Mouse (Mus musculus): Measurements from ENCODE around the gene Fbrs. TPM values are rescaled to one million over a fixed set of nuclear protein-coding genes. Genes with fewer than 3 reads are reported as not detected.

Gene Fbrs
- polyA plus RNA-seq, 1 experiment = 27.1 TPM

DNA sequence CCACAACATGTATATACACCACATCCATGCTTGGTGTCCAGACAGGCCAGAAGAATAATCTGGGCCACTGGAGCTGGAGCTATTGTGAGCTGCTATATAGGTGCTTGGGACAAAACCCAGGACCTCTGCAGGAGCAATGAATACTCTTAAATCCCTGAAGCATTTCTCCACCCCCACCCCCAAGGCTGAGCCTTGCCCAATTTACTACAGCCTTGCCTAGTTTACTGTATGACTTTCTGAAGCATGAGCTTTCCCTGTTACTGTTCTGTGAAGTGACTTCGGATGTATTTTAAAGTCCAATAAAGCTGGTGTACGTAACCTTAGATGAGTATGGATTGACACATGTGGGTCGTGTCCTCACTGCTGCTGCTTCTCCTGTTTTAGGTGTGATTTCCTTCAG lies 34.8 kb downstream of the Fbrs start:
- Histone ChIP-seq H3K27ac (ENCODE audit: insufficient read depth, low read length) (no peak overlapping the region), H3K4me3 (ENCODE audit: insufficient read depth, low read length) (peak overlapping the region; percentile 64; the same call in 1 of the 2 replicates), H3K4me1 (ENCODE audit: control insufficient read depth, insufficient read depth, low read length) (peaks cover 4% of the 10 kb centered on the region; the same call in 1 of the 2 replicates)
- no peak for TF ChIP-seq POLR2A (IDR thresholded peaks at IDR 0.05; ENCODE audit: extremely low read depth, insufficient read depth, low read length)
- TF ChIP-seq CTCF (IDR thresholded peaks at IDR 0.05; ENCODE audit: extremely low read depth, insufficient read depth, low read length) = no peak

DNA sequence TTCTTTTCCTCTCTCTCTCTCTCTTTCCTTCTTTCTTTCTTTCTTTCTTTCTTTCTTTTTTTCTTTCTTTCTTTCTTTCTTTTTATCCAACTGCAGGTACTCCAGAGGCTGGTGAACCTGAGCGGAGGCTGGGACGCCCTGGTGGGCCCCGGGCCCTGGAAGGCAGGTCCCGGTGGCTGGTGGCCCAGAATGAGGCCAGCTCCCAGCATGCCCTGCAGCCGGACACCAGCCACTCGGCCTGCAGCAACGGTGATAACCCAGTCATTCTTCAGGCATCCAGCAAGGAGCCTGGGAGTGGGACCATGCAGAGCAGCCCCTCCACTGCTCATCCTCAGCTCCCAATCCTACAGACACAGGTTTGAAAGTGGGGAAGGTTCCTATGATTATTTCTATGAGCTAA lies 36.8 kb downstream of the Fbrs start:
- peaks cover 4% of the 10 kb centered on the region; the same call in 1 of the 2 replicates for H3K4me1 ChIP-seq (ENCODE audit: control insufficient read depth, insufficient read depth, low read length)
- no peak overlapping the region for H3K27ac ChIP-seq (ENCODE audit: insufficient read depth, low read length)
- no peak overlapping the region for H3K4me3 ChIP-seq (ENCODE audit: insufficient read depth, low read length)
- TF ChIP-seq CTCF (IDR thresholded peaks at IDR 0.05; ENCODE audit: extremely low read depth, insufficient read depth, low read length) (no peak), POLR2A (IDR thresholded peaks at IDR 0.05; ENCODE audit: extremely low read depth, insufficient read depth, low read length) (no peak)

DNA sequence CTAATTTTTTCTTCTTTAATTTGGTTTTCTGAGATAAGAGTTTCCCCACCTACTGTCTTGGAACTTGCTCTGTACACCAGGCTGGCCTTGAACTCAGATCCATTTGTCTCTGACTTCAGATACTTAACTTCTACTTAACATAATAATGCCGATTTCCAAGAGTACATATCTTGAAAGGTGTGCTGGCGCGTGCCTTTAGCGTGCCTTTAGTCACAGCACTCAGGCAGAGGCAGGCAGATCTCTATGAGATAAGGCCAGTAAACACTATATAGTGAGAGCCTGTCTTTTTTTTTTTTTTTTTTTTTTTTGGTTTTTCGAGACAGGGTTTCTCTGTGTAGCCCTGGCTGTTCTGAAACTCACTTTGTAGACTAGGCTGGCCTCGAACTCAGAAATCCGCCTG lies 37.3 kb downstream of the Fbrs start:
- no peak for TF ChIP-seq CTCF (IDR thresholded peaks at IDR 0.05; ENCODE audit: extremely low read depth, insufficient read depth, low read length)
- no peak for TF ChIP-seq POLR2A (IDR thresholded peaks at IDR 0.05; ENCODE audit: extremely low read depth, insufficient read depth, low read length)

DNA sequence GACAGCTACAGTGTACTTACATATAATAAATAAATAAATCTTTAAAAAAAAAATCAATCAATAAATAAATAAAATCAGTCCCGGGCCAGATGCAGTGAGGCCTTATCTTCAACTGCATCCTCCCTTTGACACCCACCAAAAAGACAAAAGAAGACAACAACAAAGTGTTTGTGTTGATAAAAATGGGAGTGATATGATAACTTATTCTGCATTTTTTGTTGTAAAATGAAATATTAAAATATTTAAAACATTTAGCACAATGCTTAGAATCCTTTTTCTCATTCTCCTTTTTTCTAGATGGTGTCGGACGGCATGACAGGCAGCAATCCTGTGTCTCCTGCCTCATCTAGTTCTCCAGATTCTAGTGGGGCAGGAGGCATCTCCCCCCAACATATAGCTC lies 40.3 kb downstream of the Fbrs start, which contains the start of gene Gm42715:
Gm42715 (plus strand) TSS at position 301 of the 400 bp plus-strand sequence.
- H3K4me1 ChIP-seq (ENCODE audit: control insufficient read depth, insufficient read depth, low read length) = no peaks in the 10 kb centered on the region
- H3K27ac ChIP-seq (ENCODE audit: insufficient read depth, low read length) = no peak within 1 kb of the TSS
- TF ChIP-seq CTCF (IDR thresholded peaks at IDR 0.05; ENCODE audit: extremely low read depth, insufficient read depth, low read length) (no peak), POLR2A (IDR thresholded peaks at IDR 0.05; ENCODE audit: extremely low read depth, insufficient read depth, low read length) (no peak)
- no peak within 1 kb of the TSS for H3K4me3 ChIP-seq (ENCODE audit: insufficient read depth, low read length)

More for the DNA sequence above, 37.3 kb downstream of the Fbrs start:
- Histone ChIP-seq H3K27ac (ENCODE audit: insufficient read depth, low read length) (no peak overlapping the region), H3K4me1 (ENCODE audit: control insufficient read depth, insufficient read depth, low read length) (peaks cover 4% of the 10 kb centered on the region; the same call in 1 of the 2 replicates), H3K4me3 (ENCODE audit: insufficient read depth, low read length) (no peak overlapping the region)

Other genes with a start within 250 kb of the Fbrs start
- 13.5 and 15.5 TPM in 2 replicates for gene Zfp553, start 246.1 kb upstream of the Fbrs start, polyA plus RNA-seq (2012; rRNA removed)
- gene Sept1, start 246.1 kb upstream of the Fbrs start, polyA plus RNA-seq (2012; rRNA removed) = 9.2 and 10.4 TPM in 2 replicates
- gene Zfp771, start 234.9 kb upstream of the Fbrs start, polyA plus RNA-seq (2012; rRNA removed) = 109 and 110 TPM in 2 replicates
- 33.0 and 37.4 TPM in 2 replicates for gene Dctpp1, start 218.5 kb upstream of the Fbrs start, polyA plus RNA-seq (2012; rRNA removed)
- gene Sephs2, start 205.1 kb upstream of the Fbrs start, polyA plus RNA-seq (2012; rRNA removed) = 26.2 and 27.5 TPM in 2 replicates
- gene Itgal, start 182.9 kb upstream of the Fbrs start, polyA plus RNA-seq (2012; rRNA removed) = 1.1 and 1.3 TPM in 2 replicates
- gene Zfp768, start 133.6 kb upstream of the Fbrs start, polyA plus RNA-seq (2012; rRNA removed) = 14.2 and 14.6 TPM in 2 replicates
- 5.2 and 5.5 TPM in 2 replicates for gene Zfp747, start 103.1 kb upstream of the Fbrs start, polyA plus RNA-seq (2012; rRNA removed)
- 2.7 TPM in 2 replicates for gene 9130019O22Rik, start 92.0 kb upstream of the Fbrs start, polyA plus RNA-seq (2012; rRNA removed)
- gene E430018J23Rik, start 85.6 kb upstream of the Fbrs start, polyA plus RNA-seq (2012; rRNA removed) = 5.4 and 8.3 TPM in 2 replicates
- 3.4 and 3.9 TPM in 2 replicates for gene Zfp764, start 72.4 kb upstream of the Fbrs start, polyA plus RNA-seq (2012; rRNA removed)
- 19.2 and 19.3 TPM in 2 replicates for gene Zfp688, start 57.1 kb upstream of the Fbrs start, polyA plus RNA-seq (2012; rRNA removed)
- 5.3 and 5.8 TPM in 2 replicates for gene Zfp689, start 30.0 kb upstream of the Fbrs start, polyA plus RNA-seq (2012; rRNA removed)
- 44.0 and 44.8 TPM in 2 replicates for gene Prr14, start 19.6 kb upstream of the Fbrs start, polyA plus RNA-seq (2012; rRNA removed)
- 24.7 and 26.4 TPM in 2 replicates for gene Srcap, start 32.8 kb downstream of the Fbrs start, polyA plus RNA-seq (2012; rRNA removed)
- gene Gm42715, start 40.4 kb downstream of the Fbrs start, polyA plus RNA-seq (2012; rRNA removed) = 11.3 and 13.3 TPM in 2 replicates
- gene Tmem265, start 82.2 kb downstream of the Fbrs start, polyA plus RNA-seq (2012; rRNA removed) = not detected in 2 replicates
- gene Phkg2, start 94.1 kb downstream of the Fbrs start, polyA plus RNA-seq (2012; rRNA removed) = 143 and 150 TPM in 2 replicates
- 22.0 and 22.3 TPM in 2 replicates for gene Ccdc189, start 109.4 kb downstream of the Fbrs start, polyA plus RNA-seq (2012; rRNA removed)
- 48.0 and 51.1 TPM in 2 replicates for gene Rnf40, start 109.6 kb downstream of the Fbrs start, polyA plus RNA-seq (2012; rRNA removed)
- gene Zfp629, start 136.6 kb downstream of the Fbrs start, polyA plus RNA-seq (2012; rRNA removed) = 16.9 and 19.5 TPM in 2 replicates
- gene Bcl7c, start 229.7 kb downstream of the Fbrs start, polyA plus RNA-seq (2012; rRNA removed) = 25.5 and 27.0 TPM in 2 replicates
- 7.1 and 7.5 TPM in 2 replicates for gene Ctf1, start 233.5 kb downstream of the Fbrs start, polyA plus RNA-seq (2012; rRNA removed)

Measured in cortical plate, adult 2 months (tissue).